7 mouse cellular contexts compared by ENCODE assay signal in the genomic region with DNA sequence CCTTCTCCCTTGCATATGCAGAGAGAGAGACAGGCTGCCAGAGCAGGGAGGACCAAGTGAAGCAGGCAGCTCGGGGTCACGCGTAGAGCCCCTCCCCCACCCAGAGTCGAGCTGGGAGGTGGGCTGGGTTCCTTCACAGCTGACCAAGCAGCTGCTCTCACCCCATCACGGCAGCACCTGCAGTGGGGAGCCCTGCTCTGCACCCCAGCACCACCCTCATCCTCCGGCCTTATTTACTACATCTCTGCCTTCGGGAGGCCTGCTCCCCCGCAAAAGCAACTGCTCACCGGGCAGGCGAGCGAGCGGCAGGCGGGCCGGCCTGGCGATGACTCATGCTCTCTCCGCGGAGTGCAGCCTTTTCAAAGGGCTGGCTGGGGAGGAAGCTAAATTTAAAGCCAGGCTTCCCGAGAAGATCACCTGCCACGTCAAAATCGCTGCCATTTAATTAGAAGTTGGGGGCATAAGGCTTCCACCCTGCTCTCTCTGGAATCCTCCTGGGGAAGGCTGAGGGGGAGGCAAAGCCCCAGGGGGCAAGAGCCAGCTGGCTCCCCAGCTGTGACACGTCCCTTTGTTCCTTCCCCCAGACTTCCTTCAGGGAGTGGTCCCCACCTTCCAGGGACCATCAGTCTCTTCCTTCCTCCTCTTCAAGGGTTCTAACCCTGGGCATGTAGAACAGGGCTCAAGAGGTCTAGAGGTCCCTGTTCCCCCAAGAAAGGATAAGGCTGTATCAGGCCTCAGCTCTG. TPM values are rescaled to one million over a fixed set of nuclear protein-coding genes. Genes with fewer than 3 reads are reported as not detected.
DNase-seq lines count a peak whose midpoint lies in the region; ATAC-seq lines count a peak whose summit lies in the region.

No protein-coding gene starts in this region.

- WGBS in forebrain, embryonic 14.5 days = 2% methylated on average over 21 of the region's 21 CpGs
- 3% methylated on average over 21 of the region's 21 CpGs for WGBS in midbrain, embryonic 13.5 days
- WGBS in stomach, embryonic 15.5 days = 3% methylated on average over 21 of the region's 21 CpGs

- H3K4me3 ChIP-seq in forebrain, embryonic 14.5 days (ENCODE audit: low read depth, low read length) = no peak overlapping the region
- no peak overlapping the region for H3K4me3 ChIP-seq in midbrain, embryonic 13.5 days (replicated peaks)
- 0 out of 2 replicates have a peak overlapping the region, but pooled peaks have one; percentile 12 for H3K4me3 ChIP-seq in stomach, embryonic 15.5 days (replicated peaks)

- ATAC-seq in forebrain, embryonic 14.5 days = no peak; the same call in 1 of the 2 replicates
- no peak for ATAC-seq in midbrain, embryonic 13.5 days
- ATAC-seq in stomach, embryonic 15.5 days (ENCODE audit: insufficient read depth, low FRiP score, low read depth) = no peak

- H3K4me2 ChIP-seq in forebrain, embryonic 14.5 days (ENCODE audit: low read length) = peak overlapping the region; percentile 25; the same call in 1 of the 2 replicates
- H3K4me2 ChIP-seq in midbrain, embryonic 13.5 days (replicated peaks) = peak overlapping the region; percentile 44
- H3K4me2 ChIP-seq in stomach, embryonic 15.5 days = peak overlapping the region; percentile 49

- no peaks in the 10 kb centered on the region for H3K9me3 ChIP-seq in forebrain, embryonic 14.5 days (replicated peaks; ENCODE audit: control insufficient read depth, low read length)
- H3K9me3 ChIP-seq in midbrain, embryonic 13.5 days = no peaks in the 10 kb centered on the region
- H3K9me3 ChIP-seq in stomach, embryonic 15.5 days = no peaks in the 10 kb centered on the region

- H3K27ac ChIP-seq in forebrain, embryonic 14.5 days (ENCODE audit: low read depth, low read length) = no peak overlapping the region
- H3K27ac ChIP-seq in midbrain, embryonic 13.5 days = peak overlapping the region; percentile 35; the same call in 1 of the 2 replicates
- no peak overlapping the region; the same call in 1 of the 2 replicates for H3K27ac ChIP-seq in stomach, embryonic 15.5 days

- peaks cover 8% of the 10 kb centered on the region for H3K4me1 ChIP-seq in forebrain, embryonic 14.5 days (ENCODE audit: control insufficient read depth, insufficient read depth, low read length)
- peaks cover 20% of the 10 kb centered on the region for H3K4me1 ChIP-seq in midbrain, embryonic 13.5 days (replicated peaks)
- peaks cover 19% of the 10 kb centered on the region for H3K4me1 ChIP-seq in stomach, embryonic 15.5 days

- H3K36me3 ChIP-seq in forebrain, embryonic 14.5 days (ENCODE audit: control insufficient read depth, insufficient read depth, low read length) = no peaks in the 10 kb centered on the region
- H3K36me3 ChIP-seq in midbrain, embryonic 13.5 days = no peaks in the 10 kb centered on the region
- no peaks in the 10 kb centered on the region for H3K36me3 ChIP-seq in stomach, embryonic 15.5 days

- peak; percentile 74 for DNase-seq in Muller cell, postnatal 12 days (ENCODE audit: inconsistent ontology term)
- DNase-seq in brain, adult 2 months (ENCODE audit: low read depth, low spot score) = peak; percentile 92
- DNase-seq in forebrain, embryonic 14.5 days (ENCODE audit: low spot score) = peak; percentile 46
- DNase-seq in heart, postnatal 36 days = peak; percentile 46 to 54
- peak; percentile 82 to 84 for DNase-seq in left cerebral cortex, postnatal 36 days (ENCODE audit: low spot score in 2 of 2)

- intact Hi-C loops in heart, postnatal 36 days (cut with DNase I) = no loop called here
- intact Hi-C loops in left cerebral cortex, postnatal 36 days (cut with DNase I) = no loop called here

- peak overlapping the region; percentile 37; the same call in 1 of the 2 replicates for H3K9ac ChIP-seq in forebrain, embryonic 14.5 days (ENCODE audit: low read length)
- H3K9ac ChIP-seq in midbrain, embryonic 13.5 days (replicated peaks) = no peak overlapping the region; the same call in 1 of the 2 replicates
- H3K9ac ChIP-seq in stomach, embryonic 15.5 days = no peak overlapping the region

- peaks cover 6% of the 10 kb centered on the region for H3K27me3 ChIP-seq in forebrain, embryonic 14.5 days (replicated peaks; ENCODE audit: control insufficient read depth, insufficient read depth, low read length)
- peaks cover 30% of the 10 kb centered on the region for H3K27me3 ChIP-seq in midbrain, embryonic 13.5 days
- peaks cover 30% of the 10 kb centered on the region for H3K27me3 ChIP-seq in stomach, embryonic 15.5 days (replicated peaks)

RNA-seq across cellular contexts. Expression of a gene that starts 3.7 kb away (rescaled TPM):
- polyA plus RNA-seq in forebrain, embryonic 14.5 days (2014; fragmentation: Nextera tagmentation; extraction: Ambion mirVana) = 7.9 and 9.6 TPM in 2 replicates
- total RNA-seq in heart, postnatal 36 days (2021) = 1 to 10 TPM; 1.0 to 1.1 TPM
- 10 to 100 TPM; 39.1 to 48.5 TPM for total RNA-seq in left cerebral cortex, postnatal 36 days (2021)
- 10.8 and 11.1 TPM in 2 replicates for polyA plus RNA-seq in midbrain, embryonic 13.5 days (2015; fragmentation: Nextera tagmentation; extraction: Ambion mirVana)
- polyA plus RNA-seq in stomach, embryonic 15.5 days (2015; fragmentation: Nextera tagmentation; extraction: Ambion mirVana) = 2.6 and 3.3 TPM in 2 replicates
